Comparison of ENCODE assay signal across 1 mouse cellular context in the genomic region with DNA sequence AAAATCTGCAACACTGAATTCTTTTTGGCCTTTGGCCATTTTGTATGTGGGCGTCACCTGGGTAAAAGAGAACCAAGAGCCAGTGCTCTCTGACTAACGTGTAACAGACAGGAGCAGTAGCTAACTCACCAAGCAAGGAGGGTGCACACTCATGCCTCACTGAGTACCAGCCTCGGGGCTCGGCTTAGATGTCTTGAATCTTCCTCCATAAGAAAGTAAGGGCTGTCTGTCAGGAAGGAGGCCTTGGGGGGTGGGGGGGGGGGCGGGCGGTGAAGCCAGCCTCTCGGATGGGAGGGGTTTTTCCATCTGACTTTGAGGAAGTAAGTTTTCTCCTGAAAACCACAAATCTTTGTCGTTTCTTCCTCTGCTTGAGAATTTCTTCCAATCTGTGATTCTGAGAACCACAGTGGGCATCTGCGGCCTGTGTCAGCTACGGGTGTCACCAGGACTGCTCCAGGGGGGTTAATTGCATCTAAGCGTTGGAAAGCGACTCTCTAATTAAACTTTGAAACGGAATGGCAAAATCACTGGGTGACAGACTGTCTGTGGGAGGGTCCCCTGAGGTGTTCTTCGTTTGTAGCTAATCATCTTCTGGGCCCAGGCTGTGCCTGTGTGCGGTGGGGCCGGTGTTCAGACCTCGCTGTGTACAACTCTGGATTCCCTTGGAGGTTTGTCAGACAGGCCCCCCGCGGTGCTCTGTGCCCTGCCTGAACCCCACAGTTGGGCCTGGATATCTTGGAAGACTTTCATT.
TF ChIP-seq lines count a peak whose summit lies in the region.

No protein-coding gene starts in this region.

TF ChIP-seq in CH12.LX, 34 proteins besides CTCF, POLR2A, EP300 and RAD21 (continued from another document):
- TF ChIP-seq MEF2A (IDR thresholded peaks at IDR 0.05; ENCODE audit: borderline replicate concordance, low read depth, low read length) (0 out of 2 replicates have a peak, but pooled peaks have one; percentile 13), KAT2A (IDR thresholded peaks at IDR 0.05; ENCODE audit: insufficient replicate concordance, low read length) (no peak), NRF1 (IDR thresholded peaks at IDR 0.05; ENCODE audit: low read depth, low read length) (no peak), NELFE (IDR thresholded peaks at IDR 0.05; ENCODE audit: low read depth, low read length) (peak; percentile 7; the same call in 1 of the 2 replicates), TBP (conservative IDR thresholded peaks at IDR 0.05; ENCODE audit: low read depth, low read length) (peak; percentile 86), UBTF (IDR thresholded peaks at IDR 0.05; ENCODE audit: low read depth, low read length) (peak; percentile 72; the same call in 1 of the 2 replicates)
